Mouse (Mus musculus) limb, embryonic 14.5 days (tissue): ENCODE measurements around the gene Nktr. TPM values are rescaled to one million over a fixed set of nuclear protein-coding genes. Genes with fewer than 3 reads are reported as not detected.

Experiments
- ATAC-seq: fragments of 200-750 bp; cut with Nextera tagmentation; 2 replicates; pipeline ENCODE4 v1.8.0; 2017; ENCODE audit warnings: low read depth, moderate number of reproducible peaks, moderate TSS enrichment; ENCODE audit not compliant: low FRiP score
- DNase-seq: peaks from one replicate; pipeline ENCODE4 v3.0.0-alpha.2; 2015; ENCODE audit warnings: low spot score
- H3K27ac ChIP-seq: fragments of 300-500 bp; sonication (generic); replicated peaks from 2 replicates; pipeline ENCODE4 v1.5.1; 2014; ENCODE audit warnings: low read depth, mild to moderate bottlenecking, low read length, moderate library complexity, mixed read lengths
- H3K27me3 ChIP-seq: fragments of 300-500 bp; sonication (generic); 2 replicates; pipeline ENCODE4 v1.6.1; 2014; ENCODE audit warnings: low read length, mixed read lengths; ENCODE audit not compliant: control insufficient read depth, insufficient read depth
- H3K36me3 ChIP-seq: fragments of 300-500 bp; sonication (generic); 2 replicates; pipeline ENCODE4 v1.6.1; 2014; ENCODE audit warnings: mild to moderate bottlenecking, low read length, moderate library complexity, mixed read lengths; ENCODE audit not compliant: control insufficient read depth, insufficient read depth
- H3K4me1 ChIP-seq: fragments of 300-500 bp; sonication (generic); 2 replicates; pipeline ENCODE4 v1.6.1; 2014; ENCODE audit warnings: antibody characterized with exemption, low read length, mixed read lengths; ENCODE audit not compliant: control insufficient read depth, insufficient read depth
- H3K4me2 ChIP-seq: fragments of 300-500 bp; sonication (generic); replicated peaks from 2 replicates; pipeline ENCODE4 v1.6.1; 2014; ENCODE audit warnings: low read depth, mild to moderate bottlenecking, low read length, moderate library complexity; ENCODE audit not compliant: severe bottlenecking
- H3K4me3 ChIP-seq: fragments of 300-500 bp; sonication (generic); replicated peaks from 2 replicates; pipeline ENCODE4 v1.5.1; 2014; ENCODE audit warnings: low read length
- H3K9ac ChIP-seq: fragments of 300-500 bp; sonication (generic); 2 replicates; pipeline ENCODE4 v1.6.1; 2014; ENCODE audit warnings: mild to moderate bottlenecking, low read depth, low read length, moderate library complexity; ENCODE audit not compliant: severe bottlenecking
- H3K9me3 ChIP-seq: fragments of 300-500 bp; sonication (generic); 2 replicates; pipeline ENCODE4 v1.6.1; 2016; ENCODE audit warnings: low read length; ENCODE audit not compliant: control insufficient read depth
- POLR2A ChIP-seq: fragments of 200-500 bp; IDR thresholded peaks from 2 replicates; pipeline ENCODE4 v1.8.0; 2012; ENCODE audit warnings: inconsistent platforms, mild to moderate bottlenecking, moderate library complexity, borderline replicate concordance; ENCODE audit not compliant: insufficient read depth, insufficient read length; ENCODE audit errors: extremely low read depth
- WGBS: fragments of 180-500 bp; shearing (Covaris S2); extraction: QIAGEN DNeasy Blood & Tissue Kit; methylation state at CpG from one replicate; pipeline ENCODE4 v1.1.7; 2014; 5-methylcytosine and 5-hydroxymethylcytosine counted together
- polyA plus RNA-seq, 2 experiments: library from polyadenylated mRNA; depleted of rRNA in 1 of 2; stranded (reverse) in 1 of 2; unstranded in 1 of 2; fragments of >200 nt; fragmentation: Nextera tagmentation in 1 of 2; extraction: Ambion mirVana in 1 of 2; gene quantifications; 2 replicates each; pipeline versions ENCODE4 v1.2.1 to v1.2.3; 2012 to 2014

Nktr gene
- polyA plus RNA-seq, 2 experiments = 73.5 to 188 TPM

DNA sequence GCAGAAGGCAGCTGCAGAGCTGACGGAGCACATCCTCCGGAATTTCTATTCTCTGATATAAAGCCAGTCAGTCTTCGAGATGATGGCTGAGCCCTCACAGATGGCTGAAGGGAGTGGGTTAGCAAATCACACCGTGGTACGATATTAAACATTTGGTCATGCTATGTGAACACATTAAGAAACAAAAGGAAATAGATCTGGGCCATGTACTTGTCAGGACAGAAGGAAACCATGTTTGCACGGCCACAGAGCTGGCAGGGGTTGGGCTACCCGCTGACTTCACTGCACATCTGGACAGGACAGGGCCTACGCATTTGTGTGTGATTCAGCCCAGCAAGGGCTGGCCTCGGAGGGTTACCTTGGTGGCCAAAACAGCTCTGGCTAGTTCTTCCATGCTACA, 22.3 kb upstream of the Nktr start:
- ATAC-seq (no peak), DNase-seq (no peak)
- Histone ChIP-seq H3K9ac (no peak overlapping the region), H3K27me3 (no peaks in the 10 kb centered on the region), H3K9me3 (no peaks in the 10 kb centered on the region), H3K4me3 (no peak overlapping the region), H3K4me1 (no peaks in the 10 kb centered on the region), H3K36me3 (peaks cover 27% of the 10 kb centered on the region), H3K4me2 (no peak overlapping the region), H3K27ac (no peak overlapping the region)
- 91% methylated on average over 9 of the region's 9 CpGs for WGBS
- no peak for TF ChIP-seq POLR2A

GRCm38 (mm10) chr9:121697150-121698049, 21.6 kb upstream of the Nktr start:
- H3K27ac ChIP-seq = no peak overlapping the region
- H3K9ac ChIP-seq = no peak overlapping the region
- H3K4me1 ChIP-seq = no peaks in the 10 kb centered on the region
- DNase-seq (no peak), ATAC-seq (no peak)
- WGBS = 93% methylated on average over 1 of the region's 1 CpGs
- TF ChIP-seq POLR2A = no peak
- no peaks in the 10 kb centered on the region for H3K27me3 ChIP-seq
- peaks cover 21% of the 10 kb centered on the region for H3K36me3 ChIP-seq
- no peak overlapping the region for H3K4me2 ChIP-seq
- no peak overlapping the region for H3K4me3 ChIP-seq
- H3K9me3 ChIP-seq = no peaks in the 10 kb centered on the region

DNA sequence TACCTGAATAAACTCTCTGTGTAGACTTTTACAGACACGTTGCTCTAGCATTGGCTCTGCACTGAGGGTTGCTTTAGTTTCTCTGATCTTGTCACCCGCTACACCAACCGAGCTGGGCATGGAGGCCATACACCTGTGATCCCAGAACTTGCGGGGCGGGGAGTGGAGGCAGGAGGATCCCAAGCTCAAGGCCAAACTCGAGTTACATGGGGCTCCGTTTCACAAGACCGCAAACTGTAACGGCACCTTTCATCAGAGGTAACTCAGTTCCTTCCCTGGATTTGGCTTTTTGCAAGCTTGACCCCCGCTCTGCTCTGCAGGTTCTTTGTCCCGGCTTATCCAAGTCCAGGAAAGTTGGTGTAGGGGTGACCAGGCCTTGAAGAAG, 14.7 kb upstream of the Nktr start:
- H3K27ac ChIP-seq = no peak overlapping the region
- H3K27me3 ChIP-seq = no peaks in the 10 kb centered on the region
- peak overlapping the region; percentile 94 for H3K4me2 ChIP-seq
- peak overlapping the region; percentile 73 for H3K9ac ChIP-seq
- TF ChIP-seq POLR2A = no peak
- WGBS = 36% methylated on average over 11 of the region's 11 CpGs
- peaks cover 13% of the 10 kb centered on the region for H3K4me1 ChIP-seq
- ATAC-seq (no peak), DNase-seq (no peak)
- peak overlapping the region; percentile 83 for H3K4me3 ChIP-seq
- H3K9me3 ChIP-seq = no peaks in the 10 kb centered on the region
- no peaks in the 10 kb centered on the region; the same call in 1 of the 2 replicates for H3K36me3 ChIP-seq

DNA sequence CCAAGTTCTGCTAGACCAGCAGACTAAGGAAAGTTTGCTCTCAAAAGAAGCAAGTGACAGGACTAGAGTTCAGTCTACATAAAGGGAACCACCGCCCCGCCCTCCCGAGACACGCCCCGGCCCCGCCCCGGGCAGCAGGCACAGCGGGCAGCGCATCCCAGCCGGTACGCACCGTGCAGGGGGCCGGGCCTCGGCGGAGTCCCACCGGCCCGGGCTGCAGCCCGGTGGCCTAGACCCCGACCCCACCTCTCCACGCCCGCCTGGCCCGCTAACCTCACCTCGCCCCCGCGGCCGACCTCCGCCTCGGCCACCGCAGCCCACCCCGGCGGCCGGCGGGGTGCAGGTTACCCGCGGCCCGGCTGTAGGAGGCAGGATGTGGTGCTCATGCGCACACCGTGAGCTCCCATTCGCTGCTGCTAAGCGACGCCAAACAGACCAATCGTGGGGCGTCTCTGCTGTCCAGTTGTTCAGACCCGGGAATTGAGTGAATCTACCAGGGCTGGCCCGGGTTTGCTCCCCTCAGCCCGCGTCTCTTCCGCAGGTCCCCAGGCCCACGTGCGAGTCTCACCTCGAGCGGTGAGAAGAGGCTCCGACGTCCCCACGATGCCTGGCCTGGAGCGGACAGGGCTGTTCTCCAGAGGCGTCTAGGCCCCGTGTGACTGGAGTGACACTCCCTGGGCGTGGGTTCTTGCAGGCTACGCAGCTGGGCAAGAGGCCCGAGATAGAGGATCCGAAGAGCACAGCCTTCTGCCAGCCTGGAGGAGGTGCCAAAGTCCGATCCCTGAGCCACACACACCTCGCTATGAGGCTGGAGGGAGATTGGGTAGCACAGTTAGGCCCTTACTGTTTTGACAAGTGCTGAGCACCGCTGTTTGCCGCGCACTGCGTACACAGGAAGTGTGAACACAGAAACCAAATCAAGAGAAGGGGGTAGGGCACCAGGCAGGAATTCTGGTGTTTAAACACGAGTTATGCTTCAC, 14.0 kb upstream of the Nktr start, which contains the start of gene Sec22c:
Gene Sec22c, minus strand, starts transcription at position 845 of the 980 bp plus-strand sequence.
- 3% methylated on average over 49 of the region's 69 CpGs for WGBS
- DNase-seq (peak; percentile 93), ATAC-seq (peak; percentile 97)
- Histone ChIP-seq H3K27me3 (no peaks in the 10 kb centered on the region), H3K27ac (peak within 1 kb of the TSS; percentile 72), H3K9ac (peak within 1 kb of the TSS; percentile 73), H3K9me3 (no peaks in the 10 kb centered on the region), H3K4me1 (peaks cover 13% of the 10 kb centered on the region), H3K4me3 (peak within 1 kb of the TSS; percentile 83), H3K36me3 (no peaks in the 10 kb centered on the region; the same call in 1 of the 2 replicates), H3K4me2 (peak within 1 kb of the TSS; percentile 94)
- TF ChIP-seq POLR2A = no peak

- WGBS = 77% methylated on average over 6 of the region's 6 CpGs
- H3K4me2 ChIP-seq = no peak overlapping the region
These were observed 12.8 kb upstream of the Nktr start for GRCm38 (mm10) chr9:121706029-121706675.

More at GRCm38 (mm10) chr9:121706029-121706675, 12.8 kb upstream of the Nktr start:
- no peak for TF ChIP-seq POLR2A
- no peaks in the 10 kb centered on the region for H3K36me3 ChIP-seq
- ATAC-seq (no peak), DNase-seq (no peak)
- H3K9me3 ChIP-seq = no peaks in the 10 kb centered on the region
- no peak overlapping the region for H3K4me3 ChIP-seq
- no peak overlapping the region for H3K9ac ChIP-seq
- H3K27me3 ChIP-seq = no peaks in the 10 kb centered on the region
- H3K27ac ChIP-seq = no peak overlapping the region
- H3K4me1 ChIP-seq = peaks cover 14% of the 10 kb centered on the region
